Mouse (Mus musculus) lung, embryonic 15.5 days (tissue): Measurements from ENCODE around the gene Lmo1. TPM values are rescaled to one million over a fixed set of nuclear protein-coding genes. Genes with fewer than 3 reads are reported as not detected.
"Not testable (repeated sequence)": the region's sequence is repeated elsewhere in the genome, so short reads cannot be mapped to it uniquely, and the experiment has no call there.

Source experiments
- ATAC-seq: fragments of 200-750 bp; cut with Nextera tagmentation; 2 replicates; pipeline ENCODE4 v1.8.0; 2017; ENCODE audit warnings: moderate number of reproducible peaks, borderline replicate concordance; ENCODE audit not compliant: low FRiP score, low TSS enrichment; ENCODE audit errors: extremely low read depth
- H3K27ac ChIP-seq: fragments of 300-500 bp; sonication (generic); 2 replicates; pipeline ENCODE4 v1.5.1; 2015; ENCODE audit warnings: moderate library complexity, mild to moderate bottlenecking, inconsistent platforms
- H3K27me3 ChIP-seq: fragments of 300-500 bp; sonication (generic); 2 replicates; pipeline ENCODE4 v1.6.1; 2015; ENCODE audit warnings: inconsistent platforms
- H3K36me3 ChIP-seq: fragments of 300-500 bp; sonication (generic); 2 replicates; pipeline ENCODE4 v1.6.1; 2015; ENCODE audit warnings: inconsistent platforms
- H3K4me1 ChIP-seq: fragments of 300-500 bp; sonication (generic); 2 replicates; pipeline ENCODE4 v1.6.1; 2015; ENCODE audit warnings: inconsistent platforms
- H3K4me2 ChIP-seq: fragments of 300-500 bp; sonication (generic); 2 replicates; pipeline ENCODE4 v1.6.1; 2015; ENCODE audit warnings: inconsistent platforms, mild to moderate bottlenecking, moderate library complexity
- H3K4me3 ChIP-seq: fragments of 300-500 bp; sonication (generic); 2 replicates; pipeline ENCODE4 v1.5.1; 2015; ENCODE audit warnings: mild to moderate bottlenecking, inconsistent platforms
- H3K9ac ChIP-seq: fragments of 300-500 bp; sonication (generic); 2 replicates; pipeline ENCODE4 v1.6.1; 2015; ENCODE audit warnings: inconsistent platforms
- H3K9me3 ChIP-seq: fragments of 300-500 bp; sonication (generic); 2 replicates; pipeline ENCODE4 v1.6.1; 2016; ENCODE audit warnings: inconsistent platforms
- WGBS: fragments of 180-500 bp; shearing (Covaris S2); methylation state at CpG from one replicate; pipeline ENCODE4 v1.1.7; 2015; 5-methylcytosine and 5-hydroxymethylcytosine counted together
- polyA plus RNA-seq: library from polyadenylated mRNA; unstranded; fragments of >200 nt; fragmentation: Nextera tagmentation; extraction: Ambion mirVana; gene quantifications from 2 replicates; pipeline ENCODE4 v1.2.1, GENCODE M21; 2015

Lmo1 gene
- polyA plus RNA-seq, 1 experiment from 2014 or later: 13.8 TPM

DNA sequence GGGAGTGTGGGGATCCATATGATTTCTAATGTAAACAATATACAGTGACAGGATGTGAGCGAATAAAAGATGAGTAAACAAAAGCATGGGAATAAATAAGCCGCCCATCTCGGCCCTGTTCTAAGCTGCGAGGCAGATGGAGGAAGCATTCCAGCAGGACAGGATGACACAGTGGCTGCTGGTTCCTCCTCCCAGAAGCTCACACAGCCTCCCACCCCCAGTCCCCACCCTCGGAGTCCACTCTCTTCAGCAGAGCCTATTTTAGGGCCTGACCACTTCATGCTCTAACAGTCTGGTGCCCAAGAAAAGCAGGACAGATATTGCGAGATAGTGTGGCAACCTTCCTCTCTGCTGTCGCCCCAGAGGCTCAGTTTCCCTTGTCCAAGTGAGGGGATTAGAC, 77.8 kb downstream of the Lmo1 start:
- Histone ChIP-seq H3K36me3 (no peaks in the 10 kb centered on the region), H3K9ac (no peak overlapping the region), H3K4me3 (no peak overlapping the region), H3K9me3 (no peaks in the 10 kb centered on the region), H3K4me1 (no peaks in the 10 kb centered on the region), H3K27ac (no peak overlapping the region), H3K27me3 (no peaks in the 10 kb centered on the region), H3K4me2 (no peak overlapping the region)
- 51% methylated on average over 7 of the region's 7 CpGs for WGBS
- no peak for ATAC-seq

DNA sequence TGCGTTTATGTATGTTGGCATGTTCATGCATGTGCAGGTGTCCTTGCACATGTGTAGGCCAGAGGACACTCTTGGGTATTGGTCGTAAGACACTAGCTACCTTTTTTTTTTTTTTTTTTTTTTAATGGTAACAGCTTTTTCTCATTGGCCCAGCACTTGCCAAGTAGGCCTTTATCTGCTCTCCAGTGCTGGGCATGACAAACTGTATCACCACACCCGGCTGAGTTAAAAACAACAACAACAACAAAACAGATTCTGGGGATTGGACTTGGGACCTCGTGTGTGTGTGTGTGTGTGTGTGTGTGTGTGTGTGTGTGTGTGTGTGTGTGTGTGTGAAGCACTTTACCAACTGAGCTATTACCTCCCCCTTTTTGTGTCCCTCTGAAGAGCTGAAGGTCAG, 78.4 kb downstream of the Lmo1 start:
- Histone ChIP-seq H3K4me3 (no peak overlapping the region), H3K4me1 (no peaks in the 10 kb centered on the region), H3K27ac (no peak overlapping the region), H3K9me3 (no peaks in the 10 kb centered on the region), H3K9ac (no peak overlapping the region), H3K4me2 (no peak overlapping the region), H3K27me3 (no peaks in the 10 kb centered on the region), H3K36me3 (no peaks in the 10 kb centered on the region)
- WGBS: 69% methylated on average over 4 of the region's 4 CpGs
- no peak for ATAC-seq

DNA sequence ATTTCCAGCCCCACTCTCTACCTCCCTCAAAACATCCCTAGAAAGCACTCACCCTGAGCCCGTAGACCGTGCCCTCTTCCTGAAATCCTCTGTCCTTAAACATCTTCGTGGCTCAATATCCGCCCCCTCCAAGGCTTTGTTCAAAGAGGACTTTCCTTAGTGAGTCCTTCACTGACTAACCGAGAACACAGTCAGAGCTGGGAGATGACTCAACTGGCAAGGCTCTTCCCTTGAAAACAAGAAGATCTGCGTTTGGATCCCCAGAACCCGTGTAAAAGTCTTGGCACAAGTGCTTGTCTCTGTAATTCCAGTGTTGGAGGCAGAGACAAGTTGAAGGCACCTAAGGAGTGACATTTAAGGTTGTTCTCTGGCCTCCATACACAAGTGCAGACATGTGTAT, 80.7 kb downstream of the Lmo1 start:
- no peaks in the 10 kb centered on the region for H3K9me3 ChIP-seq
- no peaks in the 10 kb centered on the region for H3K36me3 ChIP-seq
- no peak overlapping the region for H3K4me2 ChIP-seq
- no peaks in the 10 kb centered on the region for H3K27me3 ChIP-seq
- H3K27ac ChIP-seq: no peak overlapping the region
- H3K4me1 ChIP-seq: no peaks in the 10 kb centered on the region
- no peak overlapping the region for H3K4me3 ChIP-seq
- H3K9ac ChIP-seq: no peak overlapping the region
- no CpG with 5 or more reads among the region's 7 CpGs for whole genome bisulfite sequencing
- no peak for ATAC-seq

DNA sequence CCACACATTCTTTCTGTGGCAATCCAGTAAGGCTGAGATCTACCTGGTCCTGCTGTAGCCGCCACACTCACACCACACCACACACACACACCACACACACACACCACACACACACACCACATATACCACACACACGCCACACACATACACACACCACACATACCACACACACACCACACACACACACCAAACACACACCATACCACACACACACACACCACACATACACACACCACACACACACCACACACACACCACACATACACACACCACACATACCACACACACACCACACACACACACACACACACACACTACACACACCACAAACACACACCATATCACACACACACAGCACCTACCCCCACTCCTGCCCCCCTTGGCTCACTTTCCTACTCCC, 83.7 kb downstream of the Lmo1 start:
- no CpG with 5 or more reads among the region's 2 CpGs for WGBS
- not testable (repeated sequence) for H3K36me3 ChIP-seq, H3K27ac ChIP-seq, ATAC-seq, H3K4me1 ChIP-seq, H3K27me3 ChIP-seq, H3K9ac ChIP-seq, H3K4me2 ChIP-seq, H3K9me3 ChIP-seq, H3K4me3 ChIP-seq

Other genes starting within 250 kb of the Lmo1 start
- gene Nlrp10, start 245.0 kb downstream of the Lmo1 start, polyA plus RNA-seq: 0.73 and 1.00 TPM in 2 replicates
- gene Eif3f, start 240.8 kb downstream of the Lmo1 start, polyA plus RNA-seq: 86.6 and 87.6 TPM in 2 replicates
- gene Tub, start 224.9 kb downstream of the Lmo1 start, polyA plus RNA-seq: 1.5 and 1.8 TPM in 2 replicates
- gene Ric3, start 91.9 kb downstream of the Lmo1 start, polyA plus RNA-seq: 1.1 and 1.2 TPM in 2 replicates